In the genomic region with DNA sequence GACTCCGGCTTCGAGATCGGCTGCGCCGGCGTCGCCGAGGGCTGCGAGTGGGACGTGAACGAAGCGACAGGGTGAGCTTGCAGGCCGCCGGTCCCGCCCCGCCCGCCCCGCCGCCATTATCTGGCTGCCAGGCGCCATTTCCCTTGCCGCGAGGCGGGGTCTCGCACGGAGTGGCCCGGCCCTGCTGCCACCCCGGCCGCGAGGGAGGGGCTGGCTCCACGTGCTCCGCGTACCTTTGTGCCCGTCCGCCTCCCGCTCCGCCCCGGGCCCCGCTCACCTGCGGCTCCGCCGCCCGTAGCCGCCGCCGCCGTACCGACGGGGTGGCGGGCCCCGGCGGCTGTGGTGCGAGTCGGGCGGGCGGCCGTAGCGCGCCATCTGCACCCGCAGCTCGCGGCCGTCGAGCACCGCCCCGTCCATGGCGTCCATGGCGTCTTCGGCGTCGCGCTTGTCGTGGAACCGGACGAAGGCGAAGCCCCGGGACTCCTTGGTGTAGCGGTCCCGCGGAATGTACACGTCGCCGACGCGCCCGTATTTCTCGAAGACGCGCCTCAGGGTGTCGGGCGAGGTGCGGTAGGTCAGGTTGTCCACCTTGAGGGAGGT, we compare ENCODE assay signal across 8 mouse cellular contexts. TPM values are rescaled to one million over a fixed set of nuclear protein-coding genes. Genes with fewer than 3 reads are reported as not detected.
A peak's percentile ranks its signal among the peaks of the same experiment; 100 is the strongest.
DNase-seq lines count a peak whose midpoint lies in the region; ATAC-seq lines count a peak whose summit lies in the region.

A gene (plus strand): TSS at position 150 of the 600 bp plus-strand sequence.

- under 1% methylated on average over 78 of the region's 91 CpGs for WGBS in forebrain, embryonic 14.5 days
- WGBS in large intestine, adult 2 months: under 1% methylated on average over 90 of the region's 91 CpGs
- WGBS in neural tube, embryonic 14.5 days: under 1% methylated on average over 64 of the region's 91 CpGs

- peaks cover 22% of the 10 kb centered on the region for H3K4me1 ChIP-seq in forebrain, embryonic 14.5 days (ENCODE audit: control insufficient read depth, insufficient read depth, low read length)
- H3K4me1 ChIP-seq in neural tube, embryonic 14.5 days (ENCODE audit: control insufficient read depth, insufficient read depth, low read length): peaks cover 28% of the 10 kb centered on the region; the same call in 1 of the 2 replicates

- peak within 1 kb of the TSS; percentile 99 for H3K4me3 ChIP-seq in forebrain, embryonic 14.5 days (ENCODE audit: low read depth, low read length)
- H3K4me3 ChIP-seq in neural tube, embryonic 14.5 days (ENCODE audit: low read depth, low read length): peak within 1 kb of the TSS; percentile 98

- H3K9ac ChIP-seq in forebrain, embryonic 14.5 days (ENCODE audit: low read length): peak within 1 kb of the TSS; percentile 96
- H3K9ac ChIP-seq in neural tube, embryonic 14.5 days (replicated peaks; ENCODE audit: low read depth, low read length): peak within 1 kb of the TSS; percentile 96

- H3K27me3 ChIP-seq in forebrain, embryonic 14.5 days (replicated peaks; ENCODE audit: control insufficient read depth, insufficient read depth, low read length): no peaks in the 10 kb centered on the region
- H3K27me3 ChIP-seq in neural tube, embryonic 14.5 days (ENCODE audit: control insufficient read depth, insufficient read depth, low read length): no peaks in the 10 kb centered on the region

- ATAC-seq in CD4-positive, CD25-positive, alpha-beta regulatory T cell, adult 4 months: peak; percentile 47
- peak; percentile 37; the same call in 1 of the 2 replicates for ATAC-seq in cerebellum, adult (ENCODE audit: insufficient number of reproducible peaks, low FRiP score, low TSS enrichment)
- ATAC-seq in forebrain, embryonic 14.5 days: peak; percentile 65
- ATAC-seq in neural tube, embryonic 14.5 days (ENCODE audit: low read depth): peak; percentile 65

- peak within 1 kb of the TSS; percentile 84 for H3K4me2 ChIP-seq in forebrain, embryonic 14.5 days (ENCODE audit: low read length)
- peak within 1 kb of the TSS; percentile 96 for H3K4me2 ChIP-seq in neural tube, embryonic 14.5 days (ENCODE audit: low read depth, low read length)

- H3K27ac ChIP-seq in forebrain, embryonic 14.5 days (ENCODE audit: low read depth, low read length): peak within 1 kb of the TSS; percentile 96
- H3K27ac ChIP-seq in neural tube, embryonic 14.5 days (ENCODE audit: low read depth, low read length): peak within 1 kb of the TSS; percentile 97

- H3K36me3 ChIP-seq in forebrain, embryonic 14.5 days (ENCODE audit: control insufficient read depth, insufficient read depth, low read length): peaks cover 48% of the 10 kb centered on the region
- H3K36me3 ChIP-seq in neural tube, embryonic 14.5 days (ENCODE audit: control insufficient read depth, insufficient read depth, low read length): peaks cover 6% of the 10 kb centered on the region; the same call in 1 of the 2 replicates

- DNase-seq in forebrain, embryonic 14.5 days (ENCODE audit: low spot score): peak; percentile 84
- peak; percentile 85 to 89 for DNase-seq in heart, postnatal 10 days
- DNase-seq in large intestine, adult 2 months (ENCODE audit: low read depth, low spot score): no peak
- DNase-seq in lung, adult 18-20 months: peak; percentile 88 to 89
- peak; percentile 84 for DNase-seq in testis, postnatal 14 days (ENCODE audit: low spot score)

- intact Hi-C loops in heart, postnatal 10 days (cut with DNase I): loop anchor here (1.0 kb wide), 1 partner anchor 9 kb away; a partner anchor contains a TSS

- H3K9me3 ChIP-seq in forebrain, embryonic 14.5 days (replicated peaks; ENCODE audit: control insufficient read depth, low read length): no peaks in the 10 kb centered on the region
- no peaks in the 10 kb centered on the region for H3K9me3 ChIP-seq in neural tube, embryonic 14.5 days (ENCODE audit: control insufficient read depth, low read length)

RNA-seq across cellular contexts. Expression of the gene that starts here (rescaled TPM):
- polyA plus RNA-seq in CD4-positive, CD25-positive, alpha-beta regulatory T cell, adult 4 months (2017; shearing (Covaris generic)): 10 to 100 TPM; 30.0 to 32.9 TPM
- polyA plus RNA-seq in forebrain, embryonic 14.5 days (2014; fragmentation: Nextera tagmentation; extraction: Ambion mirVana): 31.8 and 46.6 TPM in 2 replicates
- 10 to 100 TPM; 41.7 to 43.6 TPM for total RNA-seq in heart, postnatal 10 days (2021)
- 18.1 and 27.2 TPM in 2 replicates for polyA plus RNA-seq in large intestine, adult 2 months (2012; rRNA removed)
- polyA plus RNA-seq in neural tube, embryonic 14.5 days (2014; fragmentation: Nextera tagmentation; extraction: Ambion mirVana): 40.6 and 53.9 TPM in 2 replicates
